Mouse (Mus musculus) c-Kit-positive CD71-negative TER-119-negative erythroid progenitor cells, embryonic 14.5 days (primary cell): ENCODE measurements around the gene Gpr84.
"Not testable (repeated sequence)": the region's sequence is repeated elsewhere in the genome, so short reads cannot be mapped to it uniquely, and the experiment has no call there.

ENCODE experiments used
- DNase-seq: peaks from one replicate; pipeline ENCODE4 v3.0.0-alpha.2; 2013; ENCODE audit warnings: low read depth

Gpr84 gene

DNA sequence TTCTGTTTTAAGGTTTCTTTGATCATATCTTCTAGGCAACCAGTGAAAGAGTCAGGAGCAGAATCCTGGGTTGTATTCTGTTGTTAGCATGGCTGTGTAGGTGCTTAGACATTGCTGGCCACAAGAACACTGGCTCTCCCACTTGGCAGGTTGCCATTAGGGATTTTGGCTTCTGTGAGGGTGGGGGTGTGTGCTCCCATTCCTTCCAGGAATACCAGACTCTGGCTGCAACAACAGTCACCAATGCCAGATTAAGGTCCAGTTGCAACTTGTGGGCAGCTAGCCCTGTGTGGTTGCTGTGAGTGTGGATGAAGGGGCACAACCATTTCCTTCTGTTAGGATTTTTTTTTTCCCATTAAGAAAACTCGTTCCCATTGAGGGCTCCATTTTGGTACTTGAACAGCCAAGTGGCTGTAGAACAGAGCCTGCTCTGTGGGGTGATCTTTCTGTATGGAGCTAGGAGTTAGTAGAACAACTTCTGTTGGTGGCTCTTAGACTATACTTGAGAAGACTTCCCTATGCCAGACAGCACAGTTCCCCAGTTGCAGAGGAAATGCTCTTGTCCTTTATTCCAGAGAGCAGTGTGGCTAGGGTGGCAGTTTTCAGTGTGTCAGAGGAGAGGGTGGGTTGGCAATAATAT lies 24.5 kb downstream of the Gpr84 start:
- DNase-seq = no peak

DNA sequence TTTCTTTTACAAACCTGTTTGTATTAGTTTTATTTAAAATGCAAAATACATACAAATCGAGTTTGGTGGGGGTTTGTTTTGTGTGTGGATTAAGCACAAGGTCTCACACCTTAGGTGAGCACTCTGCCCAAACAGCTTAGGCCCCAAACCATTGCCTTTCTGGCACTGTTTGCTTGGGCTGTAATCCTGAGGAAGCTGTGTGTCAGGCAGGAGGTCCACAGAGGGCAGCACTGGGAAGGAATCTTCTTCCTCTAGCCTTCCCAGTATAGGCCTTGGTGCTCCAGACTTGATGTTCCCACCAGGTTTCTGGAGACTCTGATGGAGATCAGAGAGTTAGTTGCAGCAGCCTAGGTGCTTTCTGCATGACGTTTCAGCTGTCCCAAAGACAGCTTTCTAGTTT lies 25.8 kb downstream of the Gpr84 start:
- no peak for DNase-seq

GRCm38 (mm10) chr15:103284066-103284465 lies 26.3 kb downstream of the Gpr84 start:
- no peak for DNase-seq

GRCm38 (mm10) chr15:103281465-103282205 lies 28.8 kb downstream of the Gpr84 start:
- DNase-seq = no peak

DNA sequence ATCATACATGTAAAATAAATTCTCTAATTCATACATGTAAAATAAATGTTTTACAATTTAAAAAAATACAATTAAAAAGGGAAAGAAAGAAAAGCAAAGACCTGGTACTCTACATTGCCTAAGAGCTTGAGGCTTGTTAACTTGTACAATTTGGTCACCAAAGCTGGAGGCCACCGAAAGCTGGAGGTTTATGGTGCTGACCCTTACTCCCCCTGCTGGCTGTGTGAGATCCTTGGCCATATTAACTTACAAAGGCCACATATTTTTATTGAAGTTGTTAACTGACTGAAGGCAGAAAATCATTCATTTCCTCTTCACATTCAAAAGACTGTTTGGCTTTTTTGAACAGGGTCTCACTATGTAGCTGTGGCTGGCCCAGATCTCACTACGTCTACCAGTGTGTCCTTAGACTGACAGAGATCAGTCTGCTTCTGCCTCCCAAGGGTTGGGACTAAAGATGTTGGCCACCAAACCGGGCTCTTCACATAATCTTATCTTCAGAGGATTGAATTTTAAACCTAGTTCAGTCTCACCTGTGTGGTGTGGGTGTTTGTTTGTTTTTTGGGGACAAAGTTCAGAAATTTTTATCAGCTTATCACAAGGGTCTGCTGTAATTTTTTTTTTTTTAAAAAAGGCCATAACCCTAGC lies 29.5 kb downstream of the Gpr84 start:
- DNase-seq = peak; percentile 74

- DNase-seq = no peak
Measured at GRCm38 (mm10) chr15:103279750-103280149, 30.7 kb downstream of the Gpr84 start.

DNA sequence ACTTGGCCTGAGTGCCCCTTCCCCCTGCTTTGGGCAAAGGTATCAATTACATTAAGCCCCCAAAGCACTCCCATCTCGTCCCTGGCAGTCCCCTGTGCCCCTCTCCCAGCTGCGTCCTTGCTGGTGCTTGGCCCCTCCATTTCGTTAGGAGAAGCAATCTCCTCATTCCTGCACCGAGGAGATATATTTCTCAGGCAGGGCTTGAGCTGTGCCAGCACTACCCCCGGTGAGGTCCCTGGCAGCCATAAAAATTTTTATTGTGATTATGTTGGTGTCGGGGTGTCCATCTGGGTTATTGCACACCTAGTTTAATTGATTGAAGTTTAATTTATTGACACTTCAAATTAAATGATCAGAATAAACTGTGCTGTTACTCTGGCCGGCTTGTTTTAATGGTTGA lies 32.5 kb downstream of the Gpr84 start:
- no peak for DNase-seq

GRCm38 (mm10) chr15:103275943-103276342 lies 34.5 kb downstream of the Gpr84 start:
- not testable (repeated sequence) for DNase-seq

- DNase-seq = peak; percentile 96
Measured at GRCm38 (mm10) chr15:103272419-103273279, 37.8 kb downstream of the Gpr84 start, which contains the start of gene Copz1. Copz1 (plus strand) TSS chr15:103272714.

- no peak for DNase-seq
Measured at GRCm38 (mm10) chr15:103268903-103269302, 41.5 kb downstream of the Gpr84 start.

GRCm38 (mm10) chr15:103264794-103265193 lies 45.6 kb downstream of the Gpr84 start:
- no peak for DNase-seq

- DNase-seq = no peak
Measured at GRCm38 (mm10) chr15:103259989-103260388, 50.4 kb downstream of the Gpr84 start.

- DNase-seq = no peak
Measured at GRCm38 (mm10) chr15:103259162-103259561, 51.2 kb downstream of the Gpr84 start.
